Mouse (Mus musculus) intestine, postnatal 0 days (tissue): ENCODE results near the gene Cemip. TPM values are rescaled to one million over a fixed set of nuclear protein-coding genes. Genes with fewer than 3 reads are reported as not detected.

Experiments used
- ATAC-seq: fragments of 200-750 bp; cut with Nextera tagmentation; 2 replicates; pipeline ENCODE4 v1.8.0; 2017; ENCODE audit warnings: mild to moderate bottlenecking, moderate TSS enrichment, moderate library complexity
- H3K27ac ChIP-seq: fragments of 300-500 bp; sonication (generic); 2 replicates; pipeline ENCODE4 v1.5.1; 2014; ENCODE audit warnings: mild to moderate bottlenecking, low read depth, low read length, moderate library complexity
- H3K27me3 ChIP-seq: fragments of 300-500 bp; sonication (generic); replicated peaks from 2 replicates; pipeline ENCODE4 v1.6.1; 2014; ENCODE audit warnings: low read length, mixed read lengths; ENCODE audit not compliant: control insufficient read depth, insufficient read depth
- H3K36me3 ChIP-seq: fragments of 300-500 bp; sonication (generic); 2 replicates; pipeline ENCODE4 v1.6.1; 2014; ENCODE audit warnings: mild to moderate bottlenecking, moderate library complexity; ENCODE audit not compliant: control insufficient read depth, insufficient read depth
- H3K4me1 ChIP-seq: fragments of 300-500 bp; sonication (generic); replicated peaks from 2 replicates; pipeline ENCODE4 v1.6.1; 2014; ENCODE audit warnings: antibody characterized with exemption, low read length, mixed read lengths; ENCODE audit not compliant: control insufficient read depth, insufficient read depth
- H3K4me2 ChIP-seq: fragments of 300-500 bp; sonication (generic); replicated peaks from 2 replicates; pipeline ENCODE4 v1.6.1; 2014; ENCODE audit warnings: low read depth, mild to moderate bottlenecking, moderate library complexity
- H3K4me3 ChIP-seq: fragments of 300-500 bp; sonication (generic); 2 replicates; pipeline ENCODE4 v1.5.1; 2014; ENCODE audit warnings: low read depth, low read length
- H3K9ac ChIP-seq: fragments of 300-500 bp; sonication (generic); 2 replicates; pipeline ENCODE4 v1.6.1; 2014; ENCODE audit warnings: mild to moderate bottlenecking, low read depth, low read length
- H3K9me3 ChIP-seq: fragments of 300-500 bp; sonication (generic); 2 replicates; pipeline ENCODE4 v1.6.1; 2016; ENCODE audit warnings: mixed run types; ENCODE audit not compliant: control insufficient read depth
- CTCF ChIP-seq: sonication (generic); IDR thresholded peaks from 2 replicates; pipeline ENCODE4 v1.5.1; 2016; ENCODE audit warnings: low read depth, mild to moderate bottlenecking, control low read depth, antibody characterized with exemption, moderate library complexity
- WGBS: fragments of 180-500 bp; shearing (Covaris S2); extraction: QIAGEN DNeasy Blood & Tissue Kit; methylation state at CpG from one replicate; pipeline ENCODE4 v1.1.7; 2014; 5-methylcytosine and 5-hydroxymethylcytosine counted together
- polyA plus RNA-seq: library from polyadenylated mRNA; unstranded; fragments of >200 nt; fragmentation: Nextera tagmentation; extraction: Ambion mirVana; gene quantifications from 2 replicates; pipeline ENCODE4 v1.2.1, GENCODE M21; 2015

The Cemip gene
- polyA plus RNA-seq, 1 experiment from 2014 or later = 0.53 TPM

DNA sequence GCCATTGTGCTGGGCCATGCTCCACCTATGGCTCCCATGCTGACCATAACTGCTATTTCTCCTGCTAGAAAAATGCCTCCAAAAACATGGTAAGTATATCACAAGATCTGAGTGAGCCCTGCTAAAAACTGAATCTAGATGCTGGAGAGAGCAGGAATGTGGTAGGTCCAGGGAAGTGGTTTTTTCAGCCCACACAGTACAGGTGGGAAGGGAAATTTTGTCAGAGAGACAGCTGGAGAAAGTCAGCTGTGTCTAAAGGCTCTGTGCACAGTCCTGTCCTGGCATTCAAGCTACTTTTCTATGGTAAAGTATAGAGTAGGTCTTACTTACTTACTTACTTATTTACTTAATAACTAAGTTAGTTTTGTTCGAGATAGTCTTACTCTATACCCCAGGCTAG, 71.3 kb downstream of the Cemip start:
- Histone ChIP-seq H3K9me3 (no peaks in the 10 kb centered on the region), H3K27ac (no peak overlapping the region), H3K36me3 (no peaks in the 10 kb centered on the region), H3K9ac (no peak overlapping the region), H3K4me1 (peaks cover 8% of the 10 kb centered on the region), H3K4me3 (no peak overlapping the region), H3K4me2 (no peak overlapping the region), H3K27me3 (no peaks in the 10 kb centered on the region)
- TF ChIP-seq CTCF = no peak
- WGBS = 85% methylated on average over 1 of the region's 1 CpGs
- no peak for ATAC-seq

DNA sequence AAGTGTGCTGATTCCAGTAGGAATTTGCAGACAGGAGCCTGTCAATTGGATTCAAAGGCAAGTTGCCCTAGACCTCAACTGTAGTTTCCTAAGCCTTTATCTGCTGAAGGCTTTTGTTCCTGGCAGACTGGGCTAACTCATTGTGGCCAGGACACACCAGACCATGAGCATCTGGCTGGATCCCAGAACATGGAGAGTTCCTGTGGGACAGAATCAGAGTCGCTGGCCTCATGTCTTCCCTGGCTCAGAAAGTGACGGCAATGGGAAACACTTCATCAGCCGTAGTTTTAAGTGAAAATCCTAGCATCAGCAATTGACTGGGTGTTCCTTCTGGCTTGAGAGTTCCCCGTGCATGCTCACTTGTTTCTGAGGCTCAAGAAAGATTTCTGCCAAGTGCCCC, 72.6 kb downstream of the Cemip start:
- Histone ChIP-seq H3K9me3 (no peaks in the 10 kb centered on the region), H3K27me3 (no peaks in the 10 kb centered on the region), H3K4me3 (no peak overlapping the region), H3K27ac (no peak overlapping the region), H3K36me3 (no peaks in the 10 kb centered on the region), H3K4me1 (peaks cover 8% of the 10 kb centered on the region), H3K4me2 (no peak overlapping the region), H3K9ac (no peak overlapping the region)
- ATAC-seq = no peak
- no peak for TF ChIP-seq CTCF
- WGBS = 71% methylated on average over 4 of the region's 4 CpGs

DNA sequence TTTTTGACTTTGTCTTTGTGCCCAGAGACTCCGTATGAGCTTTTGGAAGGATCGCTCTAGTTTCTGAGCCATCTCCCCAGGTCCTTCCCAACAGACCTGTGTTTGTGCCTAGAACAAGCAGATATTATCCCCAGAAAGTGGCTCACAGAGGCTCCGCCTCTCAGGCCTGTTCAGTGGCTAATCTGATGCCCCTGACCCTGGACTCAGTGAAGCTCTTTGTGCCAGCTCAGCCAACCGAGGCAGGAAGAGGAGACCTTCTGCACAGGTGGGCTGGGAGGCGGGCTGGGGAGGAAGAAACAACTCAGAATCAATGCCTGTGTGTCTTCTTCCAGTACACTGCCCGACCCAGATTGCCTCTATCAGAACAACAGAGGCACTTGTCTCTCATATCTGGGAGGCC, 81.9 kb downstream of the Cemip start:
- Histone ChIP-seq H3K27ac (no peak overlapping the region), H3K4me1 (no peaks in the 10 kb centered on the region), H3K9me3 (no peaks in the 10 kb centered on the region), H3K36me3 (no peaks in the 10 kb centered on the region), H3K27me3 (no peaks in the 10 kb centered on the region), H3K4me2 (no peak overlapping the region), H3K9ac (no peak overlapping the region), H3K4me3 (no peak overlapping the region)
- WGBS = 78% methylated on average over 6 of the region's 6 CpGs
- no peak for TF ChIP-seq CTCF
- no peak for ATAC-seq

DNA sequence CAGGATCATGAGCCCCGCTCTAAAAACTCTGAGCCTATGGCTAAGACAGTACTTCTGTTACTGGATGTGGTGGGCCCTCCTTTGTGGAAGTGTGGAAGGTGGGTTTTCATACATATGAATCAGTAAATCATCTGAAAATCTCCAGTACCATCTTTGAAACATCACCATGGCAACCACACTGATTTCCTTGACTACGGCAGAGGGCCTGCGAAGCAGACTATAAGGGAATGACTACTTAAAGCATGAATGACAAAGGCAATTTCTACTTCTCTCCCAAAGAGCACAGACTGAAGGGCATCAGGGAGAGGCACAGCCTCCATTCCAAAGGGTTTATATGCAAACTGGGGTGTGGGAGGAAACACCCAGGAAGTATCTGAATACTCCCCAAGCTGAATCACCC, 84.8 kb downstream of the Cemip start:
- H3K27me3 ChIP-seq = no peaks in the 10 kb centered on the region
- H3K4me2 ChIP-seq = no peak overlapping the region
- no peak overlapping the region for H3K9ac ChIP-seq
- H3K9me3 ChIP-seq = no peaks in the 10 kb centered on the region
- H3K4me3 ChIP-seq = no peak overlapping the region
- H3K4me1 ChIP-seq = no peaks in the 10 kb centered on the region
- no peak for TF ChIP-seq CTCF
- H3K36me3 ChIP-seq = no peaks in the 10 kb centered on the region
- WGBS = 85% methylated on average over 3 of the region's 3 CpGs
- H3K27ac ChIP-seq = no peak overlapping the region
- no peak for ATAC-seq

DNA sequence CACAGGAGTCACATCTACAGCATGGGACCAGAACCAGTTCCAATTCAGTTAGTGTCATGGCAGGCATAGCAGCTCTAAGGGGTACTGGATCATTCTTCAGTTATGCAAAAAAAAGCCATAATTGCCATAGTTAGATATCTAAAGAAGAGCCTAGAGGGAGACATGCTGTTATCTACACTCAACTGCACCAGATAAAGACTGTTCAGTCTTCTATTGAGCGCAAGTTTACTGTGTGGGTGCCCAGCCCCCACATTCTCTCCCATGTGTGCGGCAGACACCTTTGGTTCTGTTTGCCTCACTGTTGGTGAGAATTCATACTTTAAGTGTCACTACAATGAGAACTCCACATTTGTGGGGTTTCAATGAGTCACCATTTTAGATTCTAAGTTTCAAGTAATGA, 85.6 kb downstream of the Cemip start:
- no peak overlapping the region for H3K9ac ChIP-seq
- H3K9me3 ChIP-seq = no peaks in the 10 kb centered on the region
- no peak for TF ChIP-seq CTCF
- no peak overlapping the region for H3K4me3 ChIP-seq
- H3K4me1 ChIP-seq = no peaks in the 10 kb centered on the region
- 84% methylated on average over 2 of the region's 2 CpGs for WGBS
- no peak for ATAC-seq
- H3K4me2 ChIP-seq = no peak overlapping the region
- H3K36me3 ChIP-seq = no peaks in the 10 kb centered on the region
- no peak overlapping the region for H3K27ac ChIP-seq
- H3K27me3 ChIP-seq = no peaks in the 10 kb centered on the region

DNA sequence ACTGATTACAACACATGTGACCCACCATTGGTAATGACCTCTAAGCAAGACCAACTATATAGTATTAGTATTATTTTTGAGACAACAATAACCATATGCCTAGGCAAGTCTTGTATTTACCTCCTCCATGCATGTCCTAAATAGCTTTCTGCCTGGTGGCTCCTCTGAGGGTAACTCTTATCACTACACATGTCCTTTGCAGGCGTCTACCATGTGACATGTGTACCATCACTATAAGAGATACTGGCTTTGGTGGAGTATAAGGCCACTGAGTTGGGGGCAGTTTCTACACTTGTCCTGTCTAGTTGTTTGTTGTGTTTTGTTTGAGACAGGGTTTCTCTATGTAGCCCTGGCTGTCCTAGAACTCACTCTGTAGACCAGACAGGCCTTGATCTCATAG, 86.7 kb downstream of the Cemip start:
- ATAC-seq = no peak
- Histone ChIP-seq H3K27me3 (no peaks in the 10 kb centered on the region), H3K4me3 (no peak overlapping the region), H3K27ac (no peak overlapping the region), H3K9me3 (no peaks in the 10 kb centered on the region), H3K4me1 (no peaks in the 10 kb centered on the region), H3K4me2 (no peak overlapping the region), H3K36me3 (no peaks in the 10 kb centered on the region), H3K9ac (no peak overlapping the region)
- WGBS = 85% methylated on average over 1 of the region's 1 CpGs
- TF ChIP-seq CTCF = no peak

DNA sequence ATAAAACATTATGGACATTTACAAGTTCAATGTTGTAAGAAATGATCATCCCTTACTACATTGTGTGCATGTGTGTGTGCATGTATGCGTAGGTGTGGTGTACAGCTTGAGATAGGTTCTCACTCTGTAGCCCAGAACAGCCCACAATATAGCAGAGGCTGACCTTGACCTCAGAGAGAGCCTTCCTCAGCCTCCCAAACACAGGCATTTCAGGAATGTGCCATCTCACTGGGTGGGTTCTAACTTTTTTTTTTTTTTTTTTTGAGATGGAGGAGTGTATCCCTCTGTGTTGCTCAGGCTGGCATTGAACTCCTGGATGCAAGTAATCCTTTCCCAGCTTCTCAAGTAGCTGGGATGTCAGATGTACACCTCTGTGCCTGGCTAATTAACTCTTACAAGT, 92.0 kb downstream of the Cemip start:
- H3K4me2 ChIP-seq = no peak overlapping the region
- H3K9ac ChIP-seq = no peak overlapping the region
- no peaks in the 10 kb centered on the region for H3K9me3 ChIP-seq
- no peaks in the 10 kb centered on the region for H3K36me3 ChIP-seq
- 97% methylated on average over 1 of the region's 1 CpGs for WGBS
- H3K27me3 ChIP-seq = no peaks in the 10 kb centered on the region
- no peaks in the 10 kb centered on the region for H3K4me1 ChIP-seq
- no peak overlapping the region for H3K27ac ChIP-seq
- H3K4me3 ChIP-seq = no peak overlapping the region
- ATAC-seq = no peak
- TF ChIP-seq CTCF = no peak
